Mouse (Mus musculus): ENCODE data around the gene Tmem151a. TPM values are rescaled to one million over a fixed set of nuclear protein-coding genes. Genes with fewer than 3 reads are reported as not detected.
"Not testable (repeated sequence)": the region's sequence is repeated elsewhere in the genome, so short reads cannot be mapped to it uniquely, and the experiment has no call there.

Tmem151a gene
- polyA plus RNA-seq, 2 experiments, result 0.96 to 2.1 TPM

DNA sequence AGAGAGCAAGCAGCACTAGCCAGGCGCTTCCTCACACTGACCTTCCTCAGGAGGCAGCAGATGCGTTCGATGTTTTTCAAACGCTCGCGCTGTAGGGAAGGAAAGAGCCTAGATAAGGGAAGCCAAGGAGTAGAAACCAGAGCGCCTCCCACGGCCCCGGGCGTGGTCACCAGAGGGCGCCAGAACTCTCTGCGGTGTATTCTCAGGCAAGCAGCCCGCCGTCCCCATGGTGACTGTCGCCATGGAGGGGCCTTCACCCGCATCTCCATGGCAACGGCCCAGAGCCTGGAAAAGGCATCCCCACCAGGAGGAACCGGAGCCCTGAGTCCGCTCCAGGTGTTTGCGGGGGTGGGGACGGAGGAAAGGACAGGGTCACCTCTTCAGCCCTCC is 8.9 kb upstream of the Tmem151a start:
- Histone ChIP-seq H3K4me1 (ENCODE audit: control insufficient read depth, insufficient read depth, low read length) (peaks cover 41% of the 10 kb centered on the region), H3K36me3 (ENCODE audit: control insufficient read depth, insufficient read depth, low read length) (peaks cover 43% of the 10 kb centered on the region), H3K4me3 (replicated peaks; ENCODE audit: low read length) (no peak overlapping the region; the same call in 1 of the 2 replicates), H3K27ac (replicated peaks; ENCODE audit: low read depth, low read length) (no peak overlapping the region), H3K9ac (ENCODE audit: low read depth, low read length, severe bottlenecking) (no peak overlapping the region), H3K4me2 (replicated peaks; ENCODE audit: low read depth, low read length, severe bottlenecking) (peak overlapping the region; percentile 35), H3K27me3 (ENCODE audit: control insufficient read depth, insufficient read depth, low read length) (no peaks in the 10 kb centered on the region), H3K9me3 (ENCODE audit: control insufficient read depth, low read length) (no peaks in the 10 kb centered on the region)
- WGBS, result under 1% methylated on average over 21 of the region's 21 CpGs
- DNase-seq (ENCODE audit: low spot score) (peak; percentile 87), ATAC-seq (ENCODE audit: low FRiP score, low read depth) (peak; percentile 56)
- TF ChIP-seq POLR2A (IDR thresholded peaks at IDR 0.05; ENCODE audit: borderline replicate concordance, extremely low read depth, insufficient read depth, insufficient read length), result no peak

DNA sequence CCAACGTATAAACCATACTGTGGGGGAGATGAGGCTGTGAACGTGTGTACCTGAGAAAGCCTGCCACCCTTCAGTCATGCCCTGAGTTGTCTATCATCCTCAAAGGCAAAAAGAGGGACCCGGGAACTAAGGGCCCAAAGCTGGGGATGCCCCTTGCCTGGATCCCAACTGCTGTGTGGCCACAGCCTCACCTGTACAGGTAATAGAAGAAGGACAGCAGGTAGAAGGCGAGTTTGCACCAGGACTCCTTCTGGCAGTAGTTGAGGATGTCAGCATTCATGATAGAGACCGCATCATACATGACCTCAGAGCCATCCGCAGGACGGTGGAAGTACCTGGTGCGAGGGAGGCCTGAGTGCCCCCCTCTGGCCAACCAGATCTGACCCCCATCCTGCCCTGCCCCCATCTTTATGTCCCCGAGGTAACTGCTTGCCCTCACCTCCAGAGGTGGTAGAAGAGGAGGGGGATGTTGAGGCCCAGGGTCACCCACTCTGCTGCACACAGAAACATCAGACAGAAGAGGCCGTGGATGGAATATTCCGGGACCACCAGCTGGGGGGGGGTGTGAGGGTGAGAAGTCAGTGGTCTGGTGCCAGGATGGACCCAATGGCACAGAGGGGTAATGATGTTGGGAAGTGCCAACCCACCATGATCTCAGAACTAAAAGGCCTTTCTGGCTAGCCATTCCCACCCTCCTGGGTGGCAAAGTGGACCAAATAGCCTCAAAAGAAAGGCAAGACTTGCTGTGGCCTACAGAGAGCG is 8.3 kb upstream of the Tmem151a start:
- H3K4me3 ChIP-seq (replicated peaks; ENCODE audit: low read length), result no peak overlapping the region
- no peak for TF ChIP-seq POLR2A (IDR thresholded peaks at IDR 0.05; ENCODE audit: borderline replicate concordance, extremely low read depth, insufficient read depth, insufficient read length)
- H3K27ac ChIP-seq (replicated peaks; ENCODE audit: low read depth, low read length), result no peak overlapping the region
- WGBS, result 72% methylated on average over 12 of the region's 12 CpGs
- H3K9ac ChIP-seq (ENCODE audit: low read depth, low read length, severe bottlenecking), result no peak overlapping the region
- no peak overlapping the region for H3K4me2 ChIP-seq (replicated peaks; ENCODE audit: low read depth, low read length, severe bottlenecking)
- no peaks in the 10 kb centered on the region for H3K9me3 ChIP-seq (ENCODE audit: control insufficient read depth, low read length)
- ATAC-seq (ENCODE audit: low FRiP score, low read depth) (no peak), DNase-seq (ENCODE audit: low spot score) (no peak)
- H3K36me3 ChIP-seq (ENCODE audit: control insufficient read depth, insufficient read depth, low read length), result peaks cover 44% of the 10 kb centered on the region
- peaks cover 44% of the 10 kb centered on the region for H3K4me1 ChIP-seq (ENCODE audit: control insufficient read depth, insufficient read depth, low read length)
- no peaks in the 10 kb centered on the region for H3K27me3 ChIP-seq (ENCODE audit: control insufficient read depth, insufficient read depth, low read length)

- no peak for ATAC-seq (ENCODE audit: low FRiP score, low read depth)
- H3K9me3 ChIP-seq (ENCODE audit: control insufficient read depth, low read length), result no peaks in the 10 kb centered on the region
- no peaks in the 10 kb centered on the region for H3K27me3 ChIP-seq (ENCODE audit: control insufficient read depth, insufficient read depth, low read length)
- TF ChIP-seq POLR2A (IDR thresholded peaks at IDR 0.05; ENCODE audit: borderline replicate concordance, extremely low read depth, insufficient read depth, insufficient read length), result no peak
- H3K9ac ChIP-seq (ENCODE audit: low read depth, low read length, severe bottlenecking), result no peak overlapping the region
- WGBS, result 84% methylated on average over 10 of the region's 10 CpGs
- H3K27ac ChIP-seq (replicated peaks; ENCODE audit: low read depth, low read length), result no peak overlapping the region
- no peak overlapping the region for H3K4me2 ChIP-seq (replicated peaks; ENCODE audit: low read depth, low read length, severe bottlenecking)
- DNase-seq (ENCODE audit: low spot score), result no peak
- H3K4me3 ChIP-seq (replicated peaks; ENCODE audit: low read length), result no peak overlapping the region
- peaks cover 44% of the 10 kb centered on the region for H3K36me3 ChIP-seq (ENCODE audit: control insufficient read depth, insufficient read depth, low read length)
- H3K4me1 ChIP-seq (ENCODE audit: control insufficient read depth, insufficient read depth, low read length), result peaks cover 43% of the 10 kb centered on the region
These were observed 6.8 kb upstream of the Tmem151a start for GRCm38 (mm10) chr19:5092083-5092482.

DNA sequence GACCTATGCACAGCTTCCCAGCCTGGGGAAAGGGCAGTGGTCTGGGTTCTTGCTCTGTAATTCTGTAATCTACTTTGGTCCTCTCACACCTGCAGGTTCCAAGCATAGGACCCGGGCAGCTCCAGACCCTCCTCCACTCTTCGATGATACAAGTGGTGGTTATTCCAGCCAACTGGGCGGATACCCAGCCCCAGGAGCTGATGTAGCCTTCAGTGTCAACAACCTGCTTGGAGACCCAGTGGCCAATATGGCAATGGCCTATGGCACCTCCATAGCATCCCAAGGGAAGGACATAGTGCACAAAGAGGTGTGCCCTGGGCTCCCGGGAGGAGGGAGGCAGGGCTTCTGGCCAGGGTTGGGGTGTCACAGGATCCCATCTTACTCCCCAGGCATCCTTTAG is 4.0 kb upstream of the Tmem151a start:
- ATAC-seq (ENCODE audit: low FRiP score, low read depth), result no peak
- H3K4me1 ChIP-seq (ENCODE audit: control insufficient read depth, insufficient read depth, low read length), result peaks cover 17% of the 10 kb centered on the region
- no peak for DNase-seq (ENCODE audit: low spot score)
- peaks cover 44% of the 10 kb centered on the region for H3K36me3 ChIP-seq (ENCODE audit: control insufficient read depth, insufficient read depth, low read length)
- peak overlapping the region; percentile 81 for H3K4me2 ChIP-seq (replicated peaks; ENCODE audit: low read depth, low read length, severe bottlenecking)
- peak overlapping the region; percentile 84 for H3K4me3 ChIP-seq (replicated peaks; ENCODE audit: low read length)
- H3K9me3 ChIP-seq (ENCODE audit: control insufficient read depth, low read length), result no peaks in the 10 kb centered on the region
- no peak overlapping the region for H3K27ac ChIP-seq (replicated peaks; ENCODE audit: low read depth, low read length)
- peak overlapping the region; percentile 72; the same call in 1 of the 2 replicates for H3K9ac ChIP-seq (ENCODE audit: low read depth, low read length, severe bottlenecking)
- WGBS, result 88% methylated on average over 4 of the region's 4 CpGs
- TF ChIP-seq POLR2A (IDR thresholded peaks at IDR 0.05; ENCODE audit: borderline replicate concordance, extremely low read depth, insufficient read depth, insufficient read length), result no peak
- H3K27me3 ChIP-seq (ENCODE audit: control insufficient read depth, insufficient read depth, low read length), result peaks cover 22% of the 10 kb centered on the region

DNA sequence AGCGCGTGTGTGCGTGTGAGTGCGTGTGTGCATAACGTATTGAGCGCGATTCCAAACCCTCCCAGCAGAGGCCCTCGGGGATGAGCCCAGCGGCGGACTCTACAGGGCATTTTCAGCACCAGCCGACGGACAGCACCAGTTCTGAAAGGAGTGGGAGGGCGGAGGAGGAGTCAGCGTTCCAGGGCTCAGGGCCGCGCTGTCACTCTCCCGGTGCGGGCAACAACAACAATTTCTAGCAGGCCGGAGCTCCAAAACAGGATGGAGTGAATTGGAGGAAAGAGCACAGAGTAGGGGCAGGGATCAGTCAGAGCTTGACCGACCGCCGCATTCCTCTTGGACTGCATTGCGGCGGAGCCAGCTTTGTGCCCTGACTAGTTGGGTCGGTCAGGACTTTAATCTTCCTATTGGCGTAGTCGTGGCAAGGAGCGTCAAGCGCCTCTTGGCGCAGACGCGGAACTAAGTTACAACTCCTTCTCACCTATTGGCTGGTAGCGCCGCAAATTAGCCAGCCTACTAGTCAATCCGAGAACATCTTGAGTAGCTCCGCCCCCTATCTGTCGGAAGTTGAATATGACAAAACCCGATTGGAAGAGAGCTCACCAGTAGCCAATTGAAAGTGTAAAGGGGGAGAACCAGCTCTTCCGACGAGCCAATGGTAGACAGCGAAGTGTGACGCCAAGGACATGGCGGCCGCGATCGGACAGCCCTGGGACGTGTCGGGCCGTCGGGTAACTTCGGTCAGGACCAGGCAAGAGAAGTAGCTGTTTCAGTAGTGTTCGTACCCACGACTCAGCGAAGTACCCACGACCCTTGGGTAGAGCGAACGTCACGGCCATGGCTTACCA is 2.8 kb upstream of the Tmem151a start, which contains the start of gene Yif1a:
TSS of gene Yif1a (plus strand) at position 655 of the 845 bp plus-strand sequence.
- peak; percentile 95 for ATAC-seq (ENCODE audit: low FRiP score, low read depth)
- H3K9me3 ChIP-seq (ENCODE audit: control insufficient read depth, low read length), result no peaks in the 10 kb centered on the region
- H3K4me1 ChIP-seq (ENCODE audit: control insufficient read depth, insufficient read depth, low read length), result peaks cover 14% of the 10 kb centered on the region
- H3K4me2 ChIP-seq (replicated peaks; ENCODE audit: low read depth, low read length, severe bottlenecking), result peak within 1 kb of the TSS; percentile 81
- peak; percentile 99 for DNase-seq (ENCODE audit: low spot score)
- TF ChIP-seq POLR2A (IDR thresholded peaks at IDR 0.05; ENCODE audit: borderline replicate concordance, extremely low read depth, insufficient read depth, insufficient read length), result peak; percentile 56; the same call in 1 of the 2 replicates
- H3K4me3 ChIP-seq (replicated peaks; ENCODE audit: low read length), result peak within 1 kb of the TSS; percentile 84
- H3K27ac ChIP-seq (replicated peaks; ENCODE audit: low read depth, low read length), result peak within 1 kb of the TSS; percentile 69
- peaks cover 36% of the 10 kb centered on the region for H3K36me3 ChIP-seq (ENCODE audit: control insufficient read depth, insufficient read depth, low read length)
- WGBS, result under 1% methylated on average over 58 of the region's 58 CpGs
- peak within 1 kb of the TSS; percentile 72 for H3K9ac ChIP-seq (ENCODE audit: low read depth, low read length, severe bottlenecking)
- peaks cover 32% of the 10 kb centered on the region for H3K27me3 ChIP-seq (ENCODE audit: control insufficient read depth, insufficient read depth, low read length)

GRCm38 (mm10) chr19:5086533-5086932 is 1.2 kb upstream of the Tmem151a start:
- not testable (repeated sequence) for ATAC-seq (ENCODE audit: low FRiP score, low read depth)
- peaks cover 48% of the 10 kb centered on the region for H3K27me3 ChIP-seq (ENCODE audit: control insufficient read depth, insufficient read depth, low read length)

More at GRCm38 (mm10) chr19:5086533-5086932, 1.2 kb upstream of the Tmem151a start:
- 57% methylated on average over 4 of the region's 4 CpGs for WGBS
- not testable (repeated sequence) for H3K9ac ChIP-seq (ENCODE audit: low read depth, low read length, severe bottlenecking); H3K27ac ChIP-seq (replicated peaks; ENCODE audit: low read depth, low read length); H3K9me3 ChIP-seq (ENCODE audit: control insufficient read depth, low read length); DNase-seq (ENCODE audit: low spot score); H3K4me2 ChIP-seq (replicated peaks; ENCODE audit: low read depth, low read length, severe bottlenecking); H3K4me3 ChIP-seq (replicated peaks; ENCODE audit: low read length)
- H3K4me1 ChIP-seq (ENCODE audit: control insufficient read depth, insufficient read depth, low read length), result peaks cover 14% of the 10 kb centered on the region
- peaks cover 21% of the 10 kb centered on the region for H3K36me3 ChIP-seq (ENCODE audit: control insufficient read depth, insufficient read depth, low read length)

All from limb, embryonic 14.5 days (tissue).